Mouse (Mus musculus): Measurements from ENCODE around the gene Alox15. TPM values are rescaled to one million over a fixed set of nuclear protein-coding genes. Genes with fewer than 3 reads are reported as not detected.

Alox15 gene
- total RNA-seq, 2 experiments from 2014 or later: not detected

- DNase-seq (ENCODE audit: low spot score in 2 of 2): peak; percentile 36 to 38
Observed at GRCm38 (mm10) chr11:70309341-70309740, 42.5 kb downstream of the Alox15 start.

- DNase-seq (ENCODE audit: low spot score in 2 of 2): no peak
Observed at GRCm38 (mm10) chr11:70308296-70308695, 43.5 kb downstream of the Alox15 start.

DNA sequence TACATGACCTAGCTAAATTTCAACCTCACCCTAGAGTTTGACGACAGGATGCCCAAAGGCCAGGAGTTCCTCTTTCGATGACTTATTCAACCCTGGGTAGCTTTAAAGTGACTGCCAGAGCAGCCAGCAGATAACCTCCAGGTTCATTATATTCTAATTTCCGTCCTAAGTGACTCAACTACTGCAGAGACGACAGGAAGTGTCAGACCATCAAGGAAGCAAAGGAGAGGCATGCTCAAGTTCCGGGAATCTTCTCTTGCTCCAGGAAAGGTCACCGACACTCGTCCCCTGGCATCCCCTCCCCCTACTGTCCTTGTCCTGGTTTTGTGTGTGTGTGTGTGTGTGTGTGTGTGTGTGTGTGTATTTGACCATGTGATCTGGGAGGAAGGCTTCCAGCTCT, 45.7 kb downstream of the Alox15 start:
- no peak for DNase-seq (ENCODE audit: low spot score in 2 of 2)

DNA sequence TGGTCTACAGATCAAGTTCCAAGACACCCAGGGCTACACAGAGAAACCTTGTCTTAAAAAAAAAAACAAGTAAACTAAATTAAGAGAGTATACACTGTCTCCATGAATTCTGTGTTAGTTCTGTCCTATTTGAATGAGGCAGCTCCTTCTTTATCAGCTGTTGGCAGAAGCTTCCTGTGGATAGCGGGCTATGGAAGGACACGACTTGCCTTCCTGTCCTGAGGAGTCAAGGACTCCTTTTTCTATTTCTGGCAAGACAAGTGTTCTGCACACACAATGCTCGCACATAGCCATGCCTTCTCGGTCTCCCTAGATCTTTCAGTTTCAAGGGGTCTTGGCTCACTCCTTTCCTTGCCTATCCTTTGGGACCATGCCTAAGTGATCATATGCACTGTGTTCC, 49.5 kb downstream of the Alox15 start:
- DNase-seq (ENCODE audit: low spot score in 2 of 2): no peak

- DNase-seq (ENCODE audit: low spot score in 2 of 2): no peak
Observed at GRCm38 (mm10) chr11:70297836-70298454, 53.9 kb downstream of the Alox15 start.

- DNase-seq (ENCODE audit: low spot score in 2 of 2): no peak
Observed at GRCm38 (mm10) chr11:70297405-70297804, 54.4 kb downstream of the Alox15 start.

Other genes starting within 250 kb of the Alox15 start
- gene Mgl2, start 221.7 kb downstream of the Alox15 start, total RNA-seq (2021): 1 to 10 TPM; 1.0 TPM
- 1 to 10 TPM; 2.6 to 4.0 TPM for gene Clec10a, start 195.8 kb downstream of the Alox15 start, total RNA-seq (2021)
- gene Slc16a11, start 139.3 kb downstream of the Alox15 start, total RNA-seq (2021): 10 to 100 TPM; 34.2 to 35.5 TPM
- 1 to 10 TPM; 5.2 to 8.0 TPM for gene Slc16a13, start 131.0 kb downstream of the Alox15 start, total RNA-seq (2021)
- 1 to 10 TPM; 1.2 to 3.2 TPM for gene Bcl6b, start 122.2 kb downstream of the Alox15 start, total RNA-seq (2021)
- 10 to 100 TPM; 44.6 to 47.2 TPM for gene 0610010K14Rik, start 114.1 kb downstream of the Alox15 start, total RNA-seq (2021)
- 1 to 10 TPM; 3.0 to 4.8 TPM for gene Gm21988, start 112.2 kb downstream of the Alox15 start, total RNA-seq (2021)
- gene Rnasek, start 112.2 kb downstream of the Alox15 start, total RNA-seq (2021): 100 to 1,000 TPM; 269 to 280 TPM
- under 1 TPM; 0.44 to 0.47 TPM for gene Alox12, start 96.7 kb downstream of the Alox15 start, total RNA-seq (2021)
- under 1 TPM; 0.19 to 0.40 TPM for gene Alox12e, start 29.4 kb downstream of the Alox15 start, total RNA-seq (2021)
- 10 to 100 TPM; 33.1 to 34.6 TPM for gene Pelp1, start 58.0 kb upstream of the Alox15 start, total RNA-seq (2021)
- gene Arrb2, start 80.6 kb upstream of the Alox15 start, total RNA-seq (2021): 10 to 100 TPM; 68.1 to 76.7 TPM
- gene Med11, start 99.9 kb upstream of the Alox15 start, total RNA-seq (2021): 10 to 100 TPM; 13.9 to 15.4 TPM
- gene Zmynd15, start 107.4 kb upstream of the Alox15 start, total RNA-seq (2021): 1 to 10 TPM in 1 of 2 experiments, under 1 TPM in 1; 0.23 to 1.4 TPM
- 1 to 10 TPM in 1 of 2 experiments, under 1 TPM in 1; 0.42 to 1.4 TPM for gene Cxcl16, start 108.0 kb upstream of the Alox15 start, total RNA-seq (2021)
- under 1 TPM in 1 of 2 experiments, not detected in 1; 0.37 TPM for gene Tm4sf5, start 153.2 kb upstream of the Alox15 start, total RNA-seq (2021)
- gene Vmo1, start 162.6 kb upstream of the Alox15 start, total RNA-seq (2021): not detected
- not detected for gene Gltpd2, start 167.2 kb upstream of the Alox15 start, total RNA-seq (2021)
- 100 to 1,000 TPM; 184 to 189 TPM for gene Psmb6, start 173.3 kb upstream of the Alox15 start, total RNA-seq (2021)
- not detected for gene Gm40193, start 180.9 kb upstream of the Alox15 start, total RNA-seq (2021)
- gene Pld2, start 188.0 kb upstream of the Alox15 start, total RNA-seq (2021): 10 to 100 TPM; 13.3 to 15.8 TPM
- 100 to 1,000 TPM; 396 to 435 TPM for gene Mink1, start 210.8 kb upstream of the Alox15 start, total RNA-seq (2021)

Measured in left cerebral cortex, adult 18-20 months (tissue).